Mouse (Mus musculus): ENCODE results near the gene Smc3.
A peak's percentile ranks its signal among the peaks of the same experiment; 100 is the strongest.

Gene Smc3

DNA sequence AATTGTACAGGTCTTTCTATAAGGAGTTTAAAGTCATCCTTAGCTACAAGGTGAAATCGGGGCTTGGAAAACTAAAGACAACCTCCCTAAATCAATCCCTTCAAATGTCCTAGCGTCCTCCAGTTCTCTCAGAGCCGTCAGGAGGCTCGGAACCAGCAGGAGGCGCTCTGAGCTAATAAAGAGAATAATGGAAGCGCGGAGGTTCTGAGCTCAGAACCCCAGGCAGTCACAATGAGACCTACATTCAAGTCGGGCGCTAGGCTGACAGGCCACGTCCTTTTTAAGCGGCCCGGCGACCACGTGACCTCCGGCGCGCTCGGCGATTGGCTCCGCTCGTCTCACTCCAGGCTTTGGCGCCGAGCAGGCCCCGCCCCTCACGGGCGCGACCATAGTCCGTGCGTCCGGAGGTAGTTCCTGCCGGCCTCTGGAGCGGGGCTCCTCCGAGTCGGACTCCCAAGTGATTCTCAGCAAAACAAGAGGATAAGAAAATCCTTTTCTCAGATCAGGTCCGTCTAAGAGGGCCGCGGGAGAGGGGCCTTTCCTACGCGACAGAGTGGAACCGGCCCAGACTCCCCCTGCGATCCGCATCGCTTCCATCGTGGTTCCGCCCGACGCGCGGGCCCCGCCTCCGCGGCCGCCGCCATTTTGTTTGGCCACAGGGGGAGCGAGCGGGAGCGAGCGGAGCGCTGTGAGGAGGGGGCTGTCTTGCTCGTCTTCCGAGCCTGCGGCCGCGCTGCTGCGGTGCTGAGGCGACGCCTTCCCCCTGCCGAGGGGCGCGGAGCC is at the start of gene Smc3:
Gene Smc3, plus strand, starts transcription at position 642 of the 783 bp plus-strand sequence.
- peak; percentile 97 for ATAC-seq (ENCODE audit: insufficient number of reproducible peaks, low FRiP score, low TSS enrichment)

DNA sequence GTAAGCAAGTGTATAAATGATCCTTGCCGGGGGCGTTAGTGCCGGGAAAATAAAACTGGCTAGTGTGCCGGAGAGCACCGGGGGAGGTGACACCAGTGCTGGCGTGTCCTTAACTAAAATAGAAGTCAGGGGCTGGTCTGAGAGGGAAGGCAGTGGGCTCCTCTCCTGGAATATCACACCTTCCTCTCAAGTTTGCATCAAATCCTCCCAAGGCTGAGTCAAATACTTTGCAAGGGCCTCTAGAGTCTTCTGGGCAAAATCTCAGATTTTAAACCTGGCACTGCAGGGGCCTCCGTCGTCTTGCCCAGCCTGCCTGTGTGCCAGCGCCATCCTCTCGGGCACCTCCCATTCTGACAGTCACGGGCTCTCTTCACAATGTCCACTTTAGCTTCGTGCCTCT is 49.2 kb upstream of the Smc3 start:
- no peak for ATAC-seq (ENCODE audit: insufficient number of reproducible peaks, low FRiP score, low TSS enrichment)

DNA sequence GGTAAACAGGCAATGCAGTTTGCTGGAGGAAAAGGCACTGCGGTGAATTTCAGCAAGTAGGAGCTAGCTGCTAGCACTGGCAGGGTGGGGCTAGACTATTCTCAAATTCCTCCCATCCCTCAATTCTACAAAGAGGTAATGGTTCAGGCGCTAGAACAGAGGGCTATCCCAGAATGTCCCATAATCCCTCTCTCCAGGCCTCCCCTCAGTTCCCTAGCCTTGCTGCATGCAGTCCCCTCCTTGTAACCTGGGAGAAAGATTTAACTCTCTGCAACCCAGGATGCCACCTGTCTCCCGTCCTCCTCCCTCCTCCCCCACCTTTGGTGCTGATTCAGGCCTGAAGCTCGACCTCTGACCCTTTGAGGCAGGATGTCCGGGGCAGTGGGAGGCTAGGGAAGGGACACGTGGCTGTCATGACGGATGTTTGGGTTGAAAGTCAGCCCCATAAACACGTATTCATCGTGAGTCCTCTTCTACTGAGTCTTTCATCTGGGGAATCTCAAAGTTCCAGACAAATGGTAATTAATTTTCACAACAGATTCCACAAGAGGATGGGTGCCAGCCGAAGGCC is 47.9 kb upstream of the Smc3 start:
- ATAC-seq (ENCODE audit: insufficient number of reproducible peaks, low FRiP score, low TSS enrichment): no peak

DNA sequence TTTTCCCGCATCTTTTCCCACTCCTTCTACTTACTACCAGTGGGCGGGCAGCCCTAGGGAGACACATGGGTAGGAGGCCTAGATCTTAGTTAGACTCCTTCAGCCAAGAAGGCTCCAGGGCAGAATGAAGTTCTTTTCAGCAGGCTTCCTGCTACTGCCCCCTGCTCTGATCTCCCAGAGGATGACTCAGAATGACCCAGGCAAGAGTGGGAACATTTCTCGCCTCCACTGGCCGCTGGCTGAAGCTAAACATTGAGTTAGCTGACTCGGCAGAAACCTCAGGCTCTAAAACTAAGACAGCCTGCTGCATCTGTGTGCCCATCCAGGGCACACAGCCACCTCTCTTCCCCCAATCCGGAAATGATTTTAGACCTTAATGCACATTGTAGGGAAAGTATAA is 47.4 kb upstream of the Smc3 start:
- no peak for ATAC-seq (ENCODE audit: insufficient number of reproducible peaks, low FRiP score, low TSS enrichment)

DNA sequence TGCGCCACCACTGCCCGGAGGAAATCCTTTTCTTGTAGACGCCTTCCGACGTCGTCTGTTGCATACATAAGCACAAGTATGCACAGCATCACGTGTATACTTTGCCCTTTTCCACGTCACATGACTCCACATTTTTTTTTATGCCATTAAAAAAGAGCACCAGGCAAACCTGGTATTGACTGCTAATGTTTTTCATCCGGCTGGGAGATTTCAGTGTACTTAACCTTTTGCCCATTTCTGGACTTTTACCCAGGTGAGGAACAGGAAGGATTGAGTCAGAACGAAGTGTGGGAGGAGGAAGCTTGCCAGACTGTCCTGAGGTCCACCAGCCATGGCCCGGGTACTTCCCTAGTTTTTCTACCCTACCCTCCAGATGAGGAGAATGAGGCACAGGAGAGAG is 45.8 kb upstream of the Smc3 start:
- ATAC-seq (ENCODE audit: insufficient number of reproducible peaks, low FRiP score, low TSS enrichment): no peak

DNA sequence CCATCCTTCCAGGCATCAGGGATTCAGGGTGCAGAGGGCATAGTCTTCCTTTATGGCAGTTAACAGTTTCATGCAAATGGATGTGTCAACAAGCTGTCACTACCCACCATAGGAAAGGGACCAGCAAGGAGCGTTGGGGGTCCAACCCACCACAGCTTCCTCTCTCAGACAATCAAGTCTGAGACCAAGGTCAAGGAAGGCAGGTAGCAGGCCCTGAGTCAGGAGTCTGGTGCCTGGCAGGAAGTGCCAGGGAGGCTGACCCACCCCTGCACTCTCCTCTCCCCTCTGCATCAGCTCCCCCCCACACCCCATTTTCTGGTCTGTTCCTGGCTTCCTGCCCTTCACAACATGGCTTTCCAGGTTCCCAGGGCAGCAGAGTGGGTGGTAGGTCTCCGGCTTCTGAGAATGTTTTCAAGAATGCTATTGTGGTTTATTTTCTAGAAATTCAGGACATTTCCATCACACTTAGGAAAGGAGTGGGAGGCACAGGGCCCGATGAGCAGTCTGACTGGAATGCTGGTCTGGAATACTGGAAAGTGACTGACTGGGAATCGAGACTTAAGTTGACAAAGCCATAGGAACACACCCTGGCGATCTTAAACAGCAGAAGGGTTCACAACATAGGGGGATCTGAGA is 45.1 kb upstream of the Smc3 start:
- no peak for ATAC-seq (ENCODE audit: insufficient number of reproducible peaks, low FRiP score, low TSS enrichment)

DNA sequence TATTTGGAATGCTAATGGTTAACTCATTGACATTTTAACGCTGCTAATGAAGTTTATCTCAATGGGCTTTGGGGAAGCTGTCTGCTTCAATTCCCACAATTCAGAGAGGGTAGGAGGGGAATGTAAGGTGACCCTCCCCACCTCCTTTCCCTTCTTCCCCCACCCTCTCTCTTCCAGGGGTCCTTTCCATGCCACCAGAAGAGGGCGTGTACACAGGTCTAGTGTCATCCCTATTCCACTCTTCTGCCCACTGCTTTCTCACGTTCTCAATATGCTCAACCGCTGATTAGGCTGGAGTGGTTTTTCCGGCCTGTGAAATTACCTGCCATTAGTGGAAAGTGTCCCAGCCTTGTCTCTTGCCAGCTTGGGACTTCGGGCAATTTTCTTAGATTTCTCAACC is 43.4 kb upstream of the Smc3 start:
- ATAC-seq (ENCODE audit: insufficient number of reproducible peaks, low FRiP score, low TSS enrichment): no peak

DNA sequence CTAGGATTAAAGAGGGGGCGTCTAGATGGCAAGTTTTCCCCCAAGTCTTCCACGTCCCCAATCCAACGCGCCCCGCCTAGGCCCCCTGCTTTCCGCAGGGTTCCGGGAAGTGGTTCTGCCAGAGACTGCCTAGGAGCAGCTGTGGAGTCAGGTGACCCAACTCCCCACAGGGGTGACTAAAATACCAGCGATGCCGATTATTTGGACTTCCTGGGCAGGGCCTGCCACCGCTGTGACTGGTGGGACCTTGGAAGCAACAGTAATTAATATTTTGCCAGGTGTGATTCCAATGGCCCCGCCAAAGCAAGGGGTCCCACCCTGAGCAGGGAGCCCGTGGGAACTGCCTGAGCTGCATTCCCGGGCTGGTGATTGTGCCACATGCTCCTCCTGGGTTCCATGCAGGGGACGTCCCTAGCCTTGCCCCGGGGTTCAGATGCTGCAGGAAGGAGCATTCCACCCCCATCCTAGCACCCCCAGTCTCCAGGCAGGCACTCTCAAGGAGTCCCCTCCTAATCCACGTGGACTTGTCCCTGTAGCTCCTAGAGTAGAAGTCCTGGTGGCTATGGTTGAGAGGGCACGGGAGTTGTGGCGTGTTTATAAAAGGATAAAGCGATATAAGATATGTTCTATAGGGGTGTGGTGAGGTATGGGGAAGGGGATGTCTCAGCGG is 42.8 kb upstream of the Smc3 start:
- ATAC-seq (ENCODE audit: insufficient number of reproducible peaks, low FRiP score, low TSS enrichment): no peak; the same call in 1 of the 2 replicates

DNA sequence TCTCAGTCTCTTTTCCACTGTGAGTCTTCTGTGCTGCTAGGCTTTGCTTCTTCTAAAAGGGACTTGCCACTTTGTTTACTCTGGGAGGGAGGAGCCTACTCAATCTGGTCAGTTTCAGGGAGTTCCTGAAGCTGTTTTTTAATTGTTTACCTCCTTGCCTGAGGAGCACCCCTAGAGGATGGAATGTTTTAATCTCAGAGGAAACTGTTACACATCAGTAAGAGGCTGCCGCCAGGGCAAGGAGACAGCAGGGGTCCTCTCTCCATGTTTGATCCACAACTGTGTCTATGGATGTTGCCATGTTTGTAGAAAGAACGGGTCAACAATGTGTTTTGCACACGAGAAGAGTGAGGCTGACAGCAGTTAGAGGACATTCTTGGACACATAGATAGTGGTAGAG is 39.8 kb upstream of the Smc3 start:
- no peak for ATAC-seq (ENCODE audit: insufficient number of reproducible peaks, low FRiP score, low TSS enrichment)

DNA sequence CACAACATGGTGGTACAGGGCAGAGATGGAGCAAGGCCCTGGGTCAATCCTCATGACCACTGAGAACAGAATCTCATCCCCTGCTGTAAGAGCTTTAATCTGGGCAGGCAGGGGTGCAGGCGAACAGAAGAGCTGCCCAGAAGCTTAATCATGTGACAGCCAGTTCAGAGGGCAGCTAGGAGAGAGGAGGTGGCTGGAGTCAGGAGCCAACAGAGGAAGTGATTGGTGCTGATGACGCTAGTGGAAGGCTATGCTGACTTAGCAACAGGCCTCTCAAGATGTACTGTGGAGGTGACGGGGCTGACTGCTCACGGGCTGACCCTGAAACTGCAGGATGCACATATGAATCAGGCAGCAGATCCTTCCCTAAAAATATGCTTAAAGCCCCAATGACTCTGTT is 36.0 kb upstream of the Smc3 start:
- ATAC-seq (ENCODE audit: insufficient number of reproducible peaks, low FRiP score, low TSS enrichment): no peak

DNA sequence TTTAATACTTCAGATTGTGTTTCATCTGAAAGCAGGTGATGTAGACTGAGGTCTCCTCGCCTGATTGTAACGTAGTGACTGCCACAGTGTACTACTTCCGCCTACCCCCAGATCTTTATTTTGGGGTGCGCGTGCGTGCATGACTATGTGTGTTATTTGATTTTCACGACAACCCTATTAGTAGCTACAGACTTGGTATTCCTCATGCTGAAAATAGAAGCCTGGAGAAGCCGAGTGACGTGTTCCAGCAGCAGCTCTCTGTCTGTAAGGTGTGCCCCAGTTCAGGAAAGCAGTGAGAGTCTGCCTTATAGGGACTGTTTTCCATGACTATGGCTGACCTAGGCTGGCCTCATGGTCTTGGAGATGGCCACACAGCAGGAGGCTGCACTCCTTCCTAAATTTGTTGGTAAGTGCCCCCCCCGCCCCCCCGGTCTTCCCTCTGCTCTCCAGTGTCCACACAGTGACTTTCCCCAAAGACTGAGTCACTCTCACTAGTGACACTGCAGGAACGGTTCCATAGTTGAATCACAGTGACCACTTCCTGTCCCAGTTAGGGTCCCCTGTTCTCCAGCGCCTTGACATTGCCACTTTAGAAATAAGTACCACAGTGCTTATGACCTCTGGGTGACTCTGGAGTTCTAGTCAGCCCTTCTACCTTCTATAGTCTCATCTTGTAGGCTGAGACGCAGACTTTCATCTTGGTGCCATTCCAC is 34.5 kb upstream of the Smc3 start:
- ATAC-seq (ENCODE audit: insufficient number of reproducible peaks, low FRiP score, low TSS enrichment): no peak

DNA sequence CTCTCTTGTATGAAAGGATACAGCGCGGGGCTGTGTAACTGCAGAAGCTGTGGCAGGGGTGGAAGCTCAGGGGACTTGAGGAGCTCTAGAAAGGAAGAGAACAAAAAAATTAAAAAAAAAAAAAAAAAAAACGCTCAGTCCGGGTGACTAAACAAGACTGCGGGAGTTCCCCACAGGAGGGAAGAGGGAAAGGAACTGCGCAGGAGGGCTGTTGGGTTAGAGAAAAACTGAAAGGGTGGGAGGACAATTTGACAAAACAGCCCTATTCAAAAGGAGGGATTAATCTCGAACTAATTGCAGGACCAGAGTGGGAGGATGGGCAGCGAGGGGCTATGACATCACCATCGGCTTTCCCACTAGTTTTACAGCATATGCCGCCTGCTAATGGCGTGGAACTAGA is 32.3 kb upstream of the Smc3 start:
- no peak for ATAC-seq (ENCODE audit: insufficient number of reproducible peaks, low FRiP score, low TSS enrichment)

DNA sequence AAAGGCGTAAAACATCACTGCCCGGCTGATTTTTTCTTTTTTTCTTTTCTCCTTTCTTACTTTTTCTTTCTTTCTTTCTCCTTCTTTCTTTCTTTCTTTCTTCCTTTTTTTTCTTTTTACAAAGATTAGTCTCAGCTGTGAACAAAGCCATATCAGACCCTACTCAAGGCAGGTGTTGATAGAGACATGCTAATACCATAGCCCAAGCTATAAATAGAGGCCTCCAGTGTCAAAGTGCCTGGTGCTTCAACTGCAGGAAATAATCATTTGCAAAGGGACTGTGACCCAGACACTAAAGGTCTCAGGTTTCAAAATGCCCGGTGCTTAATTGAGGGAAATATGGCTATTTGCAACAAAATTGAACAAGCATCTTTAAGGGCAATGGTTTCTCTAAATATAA is 31.6 kb upstream of the Smc3 start:
- ATAC-seq (ENCODE audit: insufficient number of reproducible peaks, low FRiP score, low TSS enrichment): no peak

DNA sequence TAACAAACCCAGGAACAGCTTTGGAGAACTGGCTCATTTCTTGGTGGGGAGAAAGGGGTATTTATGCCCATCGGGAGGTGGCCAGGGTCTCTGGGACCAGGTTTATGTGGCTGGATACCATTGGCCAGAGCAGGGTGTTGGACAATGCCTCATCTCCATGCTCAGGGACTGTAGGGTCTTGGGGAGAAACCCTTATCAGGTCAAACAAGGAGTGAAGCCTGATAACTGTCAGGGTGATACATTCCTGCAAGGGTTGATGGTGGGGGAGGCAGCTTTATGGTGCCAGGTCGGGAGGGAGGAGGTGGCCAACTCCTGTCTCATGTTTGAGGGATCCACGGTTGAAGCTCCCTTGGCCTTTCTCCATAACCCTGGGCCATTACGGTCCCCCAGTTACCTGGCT is 29.1 kb upstream of the Smc3 start:
- ATAC-seq (ENCODE audit: insufficient number of reproducible peaks, low FRiP score, low TSS enrichment): no peak

DNA sequence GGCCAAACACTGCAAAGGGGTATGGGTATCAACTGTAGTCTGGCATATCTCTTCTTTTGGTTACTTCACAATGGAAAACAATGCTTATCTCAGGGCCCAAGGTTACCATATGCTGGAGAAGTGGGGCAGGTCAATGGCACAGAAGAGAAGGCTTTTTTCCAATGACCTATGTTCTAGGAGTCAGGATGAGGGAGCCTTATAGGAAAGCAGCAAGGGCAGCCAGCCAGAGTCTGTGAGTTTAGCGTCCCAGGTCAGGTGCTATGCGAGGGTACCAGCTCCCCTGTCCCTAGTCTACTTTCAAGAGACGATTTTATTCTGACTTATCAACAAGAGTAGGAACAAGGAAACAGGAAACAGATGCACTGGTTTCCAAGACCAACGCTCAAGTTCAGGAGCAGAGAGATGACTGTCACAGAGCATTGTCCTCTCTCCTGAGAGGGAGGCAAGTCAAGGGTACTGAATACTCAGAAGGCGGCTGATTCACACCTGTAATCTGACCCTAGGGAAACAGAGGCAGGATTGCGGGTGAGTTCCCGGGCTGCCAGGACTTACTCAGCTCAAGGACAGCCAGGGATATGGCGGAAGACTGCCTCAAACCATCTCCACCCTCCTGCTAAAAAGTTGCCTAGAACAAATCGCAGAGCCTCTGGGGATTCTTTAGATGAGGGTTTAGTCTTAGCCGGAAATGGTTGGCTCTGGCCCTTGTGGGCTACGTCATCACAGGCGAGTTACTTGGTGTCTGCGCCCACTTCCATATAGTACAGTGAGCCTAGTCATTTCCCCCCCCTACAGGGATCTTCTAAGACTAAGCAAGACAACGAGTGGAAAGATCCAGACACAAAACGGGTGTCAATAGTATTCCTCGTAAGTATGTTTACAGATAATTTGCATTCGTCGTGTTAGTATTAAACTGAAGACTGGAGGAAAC is 28.4 kb upstream of the Smc3 start:
- no peak for ATAC-seq (ENCODE audit: insufficient number of reproducible peaks, low FRiP score, low TSS enrichment)

DNA sequence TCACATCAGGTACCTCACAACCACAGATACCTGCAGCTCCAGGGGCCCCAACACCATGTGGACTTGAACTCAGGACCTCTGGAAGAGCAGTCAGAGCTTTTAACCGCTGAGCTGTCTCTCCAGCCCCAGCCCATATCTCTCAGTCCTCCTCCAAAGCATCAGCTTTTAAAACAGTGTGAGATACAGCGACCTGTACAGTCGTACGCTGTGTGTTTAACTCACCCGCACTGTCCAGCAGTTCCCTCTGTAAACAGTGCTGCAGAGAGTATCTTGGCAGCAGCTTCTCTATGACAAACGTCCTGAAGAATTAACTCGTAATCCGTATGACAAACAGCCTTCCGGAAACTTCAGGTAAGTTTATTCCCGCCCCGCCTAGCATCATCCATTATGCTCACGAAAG is 27.6 kb upstream of the Smc3 start:
- ATAC-seq (ENCODE audit: insufficient number of reproducible peaks, low FRiP score, low TSS enrichment): no peak

DNA sequence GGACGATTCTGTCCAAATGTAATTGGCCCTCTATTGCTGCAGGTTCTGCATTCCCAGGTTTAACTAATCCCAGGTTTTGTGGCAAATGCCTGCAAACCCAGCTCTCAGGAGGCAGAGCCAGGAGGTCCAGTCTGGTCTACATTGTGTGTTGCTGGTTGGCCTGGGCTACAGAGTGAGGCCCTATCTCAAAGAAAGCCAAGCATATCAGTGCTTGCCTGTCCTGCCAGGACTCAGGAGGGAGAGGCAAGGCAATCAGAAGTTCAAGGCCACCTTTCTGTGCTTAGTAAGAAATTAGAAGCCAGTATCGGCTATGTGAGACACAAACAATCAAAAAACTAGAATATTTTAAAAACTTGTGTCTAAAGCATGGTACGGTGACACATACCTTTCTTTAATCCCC is 27.0 kb upstream of the Smc3 start:
- ATAC-seq (ENCODE audit: insufficient number of reproducible peaks, low FRiP score, low TSS enrichment): no peak

DNA sequence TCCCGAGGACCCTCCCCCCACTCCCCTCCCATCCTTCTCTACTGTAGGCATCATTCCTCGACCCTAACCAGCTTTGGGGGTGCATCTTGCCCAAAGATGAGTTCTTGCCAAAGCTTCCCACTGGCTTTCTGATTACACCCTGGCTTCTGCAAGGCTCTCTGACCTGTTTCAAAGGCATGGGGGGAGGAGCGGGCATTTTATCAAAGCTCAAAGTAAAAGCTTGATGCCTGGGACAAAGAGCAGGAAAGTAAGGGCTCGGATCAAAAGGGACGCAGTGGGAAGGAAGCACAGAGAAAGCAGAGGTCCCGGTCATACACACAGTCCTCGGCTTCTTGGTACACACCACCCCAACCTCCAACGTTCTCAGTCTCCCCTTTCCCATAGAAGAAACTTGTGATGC is 26.1 kb upstream of the Smc3 start:
- no peak for ATAC-seq (ENCODE audit: insufficient number of reproducible peaks, low FRiP score, low TSS enrichment)

DNA sequence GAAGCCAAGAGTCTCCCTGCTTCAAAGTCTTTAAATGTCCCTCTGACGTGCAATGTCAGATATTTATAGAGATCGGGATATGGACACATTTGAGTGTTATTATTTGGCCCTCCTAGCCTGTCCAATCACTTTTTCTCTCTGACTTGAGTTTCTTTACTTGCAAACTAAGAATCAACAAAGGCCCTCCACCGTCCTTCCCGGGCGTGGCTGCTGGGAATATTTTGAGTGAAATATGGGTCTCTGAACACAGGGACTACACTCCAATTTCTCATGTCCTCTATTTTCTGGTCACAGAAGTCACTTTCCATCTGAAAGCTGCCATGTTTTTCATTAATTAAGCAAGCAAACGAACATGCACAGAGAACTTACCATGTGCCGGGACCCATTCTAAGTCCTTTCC is 25.7 kb upstream of the Smc3 start:
- ATAC-seq (ENCODE audit: insufficient number of reproducible peaks, low FRiP score, low TSS enrichment): no peak
